Mouse (Mus musculus): ENCODE results near the gene Majin.

DNA sequence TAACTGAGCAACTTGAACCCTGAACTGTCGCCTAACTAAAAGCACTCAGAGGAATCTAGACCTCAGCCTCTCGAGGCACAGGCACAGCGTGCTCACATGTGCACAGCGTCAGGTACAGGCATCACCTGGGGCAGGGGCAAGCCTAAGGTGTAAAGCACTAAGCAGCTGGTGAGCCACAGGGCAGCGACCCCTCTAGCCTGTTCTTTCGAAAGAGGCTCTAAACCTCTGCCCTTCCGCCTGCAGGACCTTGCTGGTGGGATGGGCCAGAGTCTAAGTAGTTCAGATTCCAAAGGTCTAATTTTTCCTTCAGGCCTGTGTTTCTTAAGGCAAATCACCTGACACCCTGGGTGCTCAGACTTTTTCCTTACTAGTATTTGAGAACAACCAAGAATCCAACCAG, 87.9 kb downstream of the Majin start:
- TF ChIP-seq POLR2A (IDR thresholded peaks at IDR 0.05; ENCODE audit: low read depth, low read length) (no peak), CTCF (IDR thresholded peaks at IDR 0.05; ENCODE audit: extremely low read depth, insufficient read depth, insufficient read length, insufficient replicate concordance) (no peak)

Data from spleen, adult 2 months (tissue).